Mouse (Mus musculus): ENCODE measurements around the gene Slc25a13. TPM values are rescaled to one million over a fixed set of nuclear protein-coding genes. Genes with fewer than 3 reads are reported as not detected.
"Not testable (repeated sequence)": the region's sequence is repeated elsewhere in the genome, so short reads cannot be mapped to it uniquely, and the experiment has no call there.

The Slc25a13 gene
- total RNA-seq, 2 experiments from 2014 or later: 1.6 to 2.1 TPM

DNA sequence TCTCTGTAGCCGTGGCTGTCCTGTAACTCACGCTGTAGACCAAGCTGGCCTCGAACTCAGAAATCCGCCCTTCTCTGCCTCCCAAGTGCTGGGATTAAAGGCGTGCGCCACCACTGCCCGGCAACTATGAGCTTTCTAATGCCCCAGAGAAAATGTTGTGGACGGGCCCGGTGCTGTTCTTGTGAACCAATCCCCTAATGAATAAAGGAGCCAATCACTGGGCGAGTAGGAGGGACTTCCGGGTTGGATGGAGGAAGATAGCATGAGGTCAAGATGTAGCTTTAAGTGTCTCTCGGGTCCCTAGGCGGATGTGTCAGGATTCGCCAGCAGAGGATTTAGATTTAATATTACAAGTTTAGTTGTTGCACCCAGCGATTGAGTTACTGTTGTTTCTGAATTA is 38.6 kb downstream of the Slc25a13 start:
- intact Hi-C loops (cut with DNase I); DNase-seq (ENCODE audit: extremely low spot score in 1 of 2, low spot score in 2 of 2): not testable (repeated sequence)

DNA sequence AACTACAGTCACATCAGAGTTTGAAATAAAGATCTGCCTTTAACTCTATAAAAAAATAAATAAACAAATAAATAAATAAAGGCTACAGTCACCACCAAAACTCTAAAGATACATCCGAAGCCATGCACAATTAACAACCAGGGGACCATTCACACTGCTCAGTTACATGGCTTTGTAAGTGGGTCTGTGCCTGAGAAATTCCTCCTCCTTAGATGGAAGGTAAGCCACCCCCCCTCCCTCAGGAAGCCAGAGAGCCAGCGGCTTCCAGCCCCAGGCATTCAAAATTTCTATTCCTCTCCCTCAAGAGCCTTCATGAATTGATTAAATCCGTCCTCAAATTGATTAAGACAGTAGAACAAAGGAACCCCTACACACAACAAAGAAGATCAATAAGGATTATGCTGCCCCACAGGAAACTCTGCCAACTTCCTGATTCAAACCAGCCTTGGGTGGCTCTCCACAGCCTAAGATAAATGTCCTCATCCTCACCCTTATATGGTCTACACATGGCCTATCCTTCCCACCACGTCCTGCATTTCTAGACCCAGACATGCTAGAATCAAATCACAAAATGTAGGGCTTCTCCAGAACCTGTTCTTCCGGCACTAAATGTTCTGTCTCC is 41.5 kb downstream of the Slc25a13 start:
- intact Hi-C loops (cut with DNase I): no loop called here
- no peak for DNase-seq (ENCODE audit: extremely low spot score in 1 of 2, low spot score in 2 of 2)

DNA sequence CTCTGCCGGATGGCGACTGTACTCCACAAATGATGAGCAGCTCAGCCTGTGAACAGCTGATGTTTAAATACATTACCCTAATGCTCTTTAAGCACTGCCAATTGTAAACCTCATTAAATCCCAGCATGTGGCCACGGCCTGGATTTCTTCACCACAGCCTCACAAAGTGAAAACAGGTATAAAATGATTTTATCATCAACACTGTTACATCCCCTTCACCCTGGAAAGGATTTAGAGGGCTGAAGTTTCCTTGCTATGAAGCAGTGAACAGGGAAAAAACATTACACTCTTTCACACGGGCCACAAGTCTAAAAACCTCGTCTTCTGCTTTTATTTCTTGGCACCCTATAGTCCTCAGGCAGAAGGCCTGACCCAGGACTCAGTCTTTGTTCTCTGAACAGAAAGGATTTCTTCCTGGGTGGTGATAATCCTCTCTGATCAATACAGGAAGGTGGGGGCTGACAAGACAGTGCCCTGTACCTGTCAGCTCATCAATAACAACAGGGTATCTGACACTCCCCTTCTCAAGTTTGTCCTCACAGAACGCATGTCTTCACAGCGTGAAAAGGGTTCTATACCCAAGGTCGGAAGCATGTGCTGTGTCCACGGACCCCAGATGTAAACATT is 42.9 kb downstream of the Slc25a13 start:
- no peak for DNase-seq (ENCODE audit: extremely low spot score in 1 of 2, low spot score in 2 of 2)
- intact Hi-C loops (cut with DNase I): no loop called here

- DNase-seq (ENCODE audit: extremely low spot score in 1 of 2, low spot score in 2 of 2): no peak
Observed at GRCm38 (mm10) chr6:6173166-6173934, 43.6 kb downstream of the Slc25a13 start.

GRCm38 (mm10) chr6:6168566-6169134 is 48.3 kb downstream of the Slc25a13 start:
- intact Hi-C loops (cut with DNase I): no loop called here
- DNase-seq (ENCODE audit: extremely low spot score in 1 of 2, low spot score in 2 of 2): no peak

More at GRCm38 (mm10) chr6:6173166-6173934, 43.6 kb downstream of the Slc25a13 start:
- intact Hi-C loops (cut with DNase I): no loop called here

DNA sequence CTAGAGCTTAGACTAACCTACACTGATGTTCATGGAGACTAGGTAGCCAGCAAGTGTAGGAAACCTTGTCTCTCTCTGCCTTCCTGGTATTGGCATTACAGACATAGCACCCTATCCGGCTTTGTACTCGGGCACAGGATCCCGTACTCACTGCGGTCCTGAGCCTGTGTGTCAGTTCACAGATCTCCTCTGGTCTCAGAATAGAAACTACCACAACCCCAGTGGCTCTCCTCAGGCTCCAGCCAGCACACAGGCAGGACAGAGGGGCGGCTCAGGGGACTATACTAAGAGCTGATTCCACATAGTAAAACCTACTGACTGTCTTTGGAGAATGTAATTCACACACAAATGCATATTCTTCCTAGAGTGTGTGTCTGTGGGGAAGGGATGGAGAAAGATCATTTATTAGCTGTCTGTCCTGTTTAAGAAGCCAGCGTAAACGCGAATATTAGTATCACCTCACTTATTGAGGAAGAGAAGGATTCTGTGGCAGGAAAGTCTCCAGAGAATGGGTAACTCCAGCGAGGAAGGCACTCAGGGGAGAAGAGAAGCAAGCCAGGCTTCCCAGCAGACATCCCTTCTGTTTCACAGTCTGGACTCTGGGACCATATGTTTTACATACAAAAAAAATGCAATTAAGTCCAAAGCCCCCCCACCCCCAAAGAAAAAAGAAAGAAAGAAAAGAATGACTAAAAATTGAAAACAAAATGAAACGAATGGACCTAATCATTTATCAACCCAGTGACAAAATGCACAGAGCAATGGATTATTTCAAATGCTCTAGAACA is 49.4 kb downstream of the Slc25a13 start:
- no peak for DNase-seq (ENCODE audit: extremely low spot score in 1 of 2, low spot score in 2 of 2)
- intact Hi-C loops (cut with DNase I): no loop called here

GRCm38 (mm10) chr6:6162993-6163623 is 53.9 kb downstream of the Slc25a13 start:
- DNase-seq (ENCODE audit: extremely low spot score in 1 of 2, low spot score in 2 of 2): no peak

GRCm38 (mm10) chr6:6162146-6162545 is 54.8 kb downstream of the Slc25a13 start:
- DNase-seq (ENCODE audit: extremely low spot score in 1 of 2, low spot score in 2 of 2): no peak
- intact Hi-C loops (cut with DNase I): no loop called here

More at GRCm38 (mm10) chr6:6162993-6163623, 53.9 kb downstream of the Slc25a13 start:
- intact Hi-C loops (cut with DNase I): no loop called here

- intact Hi-C loops (cut with DNase I): no loop called here
- DNase-seq (ENCODE audit: extremely low spot score in 1 of 2, low spot score in 2 of 2): no peak
Observed at GRCm38 (mm10) chr6:6160645-6161426, 56.1 kb downstream of the Slc25a13 start.

DNA sequence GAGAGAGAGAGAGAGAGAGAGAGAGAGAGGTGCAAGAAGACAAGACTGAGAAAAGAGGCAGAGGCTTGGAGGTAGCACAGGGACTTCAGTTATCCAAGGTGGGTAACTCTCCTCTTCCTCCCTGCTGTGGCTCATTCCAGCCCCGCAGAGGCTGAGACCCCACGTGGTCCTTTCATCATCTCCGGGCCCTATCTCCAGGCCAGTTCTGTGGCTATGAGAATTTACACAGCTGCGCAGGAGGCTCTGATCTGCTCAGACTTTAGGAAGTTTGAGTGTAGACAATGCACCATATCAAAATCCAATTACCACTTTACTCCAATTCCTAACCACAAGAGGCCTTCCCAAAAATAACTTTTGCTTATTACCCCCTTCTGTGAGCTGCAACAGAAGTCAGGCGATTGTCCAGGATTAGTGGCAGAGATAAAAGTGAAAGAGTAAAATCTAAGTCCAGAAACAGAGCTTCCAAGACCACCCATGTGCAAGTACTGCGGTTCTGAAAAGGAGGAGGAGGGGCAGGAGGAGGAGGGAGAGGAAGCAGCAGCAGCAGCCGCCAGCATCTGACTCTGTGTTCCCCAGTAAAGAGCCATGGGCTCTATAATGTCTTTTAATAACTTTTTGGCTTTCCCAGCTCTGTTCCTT is 57.6 kb downstream of the Slc25a13 start:
- intact Hi-C loops (cut with DNase I): no loop called here
- DNase-seq (ENCODE audit: extremely low spot score in 1 of 2, low spot score in 2 of 2): no peak

- no peak for DNase-seq (ENCODE audit: extremely low spot score in 1 of 2, low spot score in 2 of 2)
- intact Hi-C loops (cut with DNase I): no loop called here
Observed at GRCm38 (mm10) chr6:6153426-6153825, 63.5 kb downstream of the Slc25a13 start.

DNA sequence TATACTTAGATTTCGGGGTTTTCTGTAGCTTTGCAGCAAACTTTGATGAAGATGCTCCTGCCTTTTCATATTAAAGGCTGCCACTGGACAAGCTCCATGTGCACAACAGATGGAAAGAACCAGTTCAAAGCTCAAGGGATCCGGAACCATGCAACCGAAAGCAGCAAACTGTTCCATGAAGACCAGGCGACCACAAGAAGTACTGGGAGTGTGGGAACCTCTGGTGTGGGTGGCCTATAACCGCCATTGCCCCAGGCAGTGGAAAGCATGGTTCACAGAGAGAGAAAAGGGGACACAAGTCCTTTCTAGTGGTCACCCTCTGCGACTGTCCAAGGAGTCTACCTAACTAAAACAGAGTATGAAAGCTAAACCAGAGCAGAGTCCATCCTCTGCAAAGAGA is 66.2 kb downstream of the Slc25a13 start:
- DNase-seq (ENCODE audit: extremely low spot score in 1 of 2, low spot score in 2 of 2): no peak
- intact Hi-C loops (cut with DNase I): no loop called here

DNA sequence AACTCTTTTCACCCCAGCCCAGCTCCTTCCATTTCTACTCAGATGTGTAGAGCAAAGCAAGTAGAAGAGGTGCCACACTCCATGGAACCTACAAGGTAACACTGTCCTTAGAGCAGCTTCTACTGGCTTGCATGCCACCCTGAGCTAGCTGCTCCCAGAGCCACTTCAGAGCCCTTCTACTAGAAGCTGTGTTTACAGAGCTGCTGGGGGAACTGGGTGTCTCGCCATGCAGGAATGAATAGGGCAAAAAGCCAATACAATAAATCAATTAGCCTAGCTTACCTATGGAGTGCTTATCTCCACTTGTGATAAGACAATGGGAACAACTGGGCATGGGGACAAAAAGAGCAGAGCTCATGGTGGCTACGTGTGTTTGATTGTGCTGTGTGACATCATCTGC is 67.2 kb downstream of the Slc25a13 start:
- no peak for DNase-seq (ENCODE audit: extremely low spot score in 1 of 2, low spot score in 2 of 2)
- intact Hi-C loops (cut with DNase I): no loop called here

DNA sequence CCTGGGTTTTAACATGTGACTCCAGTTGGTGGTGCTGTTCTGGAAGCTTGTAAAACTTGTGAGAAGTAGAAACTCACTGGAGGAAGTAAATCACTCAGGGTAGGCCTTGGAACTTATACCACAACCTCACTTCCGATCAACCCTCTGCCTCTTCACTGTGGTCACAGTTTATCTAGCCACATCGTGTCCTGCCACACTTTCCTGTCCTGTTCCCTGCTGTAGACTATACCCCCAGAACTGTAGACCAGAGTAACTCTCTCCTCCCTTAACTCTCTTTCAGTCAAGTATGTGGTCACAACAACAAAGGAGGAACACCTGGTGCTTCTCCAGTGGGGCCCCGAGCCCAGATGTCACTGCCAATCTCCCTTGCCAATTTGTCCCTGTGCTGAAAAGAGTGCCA is 67.6 kb downstream of the Slc25a13 start:
- intact Hi-C loops (cut with DNase I): no loop called here

GRCm38 (mm10) chr6:6145412-6145811 is 71.6 kb downstream of the Slc25a13 start:
- DNase-seq (ENCODE audit: extremely low spot score in 1 of 2, low spot score in 2 of 2): no peak
- intact Hi-C loops (cut with DNase I): no loop called here

More for the DNA sequence above, 67.6 kb downstream of the Slc25a13 start:
- DNase-seq (ENCODE audit: extremely low spot score in 1 of 2, low spot score in 2 of 2): no peak

DNA sequence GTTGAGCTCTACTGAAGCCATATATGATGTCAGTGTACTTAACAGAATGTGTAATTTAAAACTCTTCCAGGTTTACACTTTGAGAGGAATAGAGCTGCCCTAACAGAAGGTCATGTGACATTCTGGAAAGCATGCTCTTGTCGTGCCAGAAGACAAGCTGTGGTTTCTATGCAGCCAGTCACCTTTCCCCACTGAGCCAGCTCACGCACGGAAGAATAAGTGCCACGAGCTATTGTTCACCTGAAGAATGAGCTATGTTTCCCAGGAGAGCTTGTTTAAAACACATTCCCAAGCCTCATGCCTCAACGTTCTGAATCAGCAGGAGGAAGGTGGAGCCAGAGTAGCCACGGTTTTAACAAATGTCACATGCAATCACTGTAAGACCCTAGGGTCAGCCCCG is 73.4 kb downstream of the Slc25a13 start:
- intact Hi-C loops (cut with DNase I): no loop called here
- DNase-seq (ENCODE audit: extremely low spot score in 1 of 2, low spot score in 2 of 2): no peak

- no peak for DNase-seq (ENCODE audit: extremely low spot score in 1 of 2, low spot score in 2 of 2)
Observed at GRCm38 (mm10) chr6:6140370-6140769, 76.6 kb downstream of the Slc25a13 start.

More at GRCm38 (mm10) chr6:6140370-6140769, 76.6 kb downstream of the Slc25a13 start:
- intact Hi-C loops (cut with DNase I): no loop called here
